Mouse (Mus musculus) MEL (cell line): ENCODE results near the gene Pptc7. TPM values are rescaled to one million over a fixed set of nuclear protein-coding genes. Genes with fewer than 3 reads are reported as not detected.

Experiments used
- DNase-seq: peaks from one replicate; pipeline ENCODE4 v3.0.0; 2011; ENCODE audit warnings: low read depth, low spot score
- H3K27ac ChIP-seq: 2 replicates; pipeline ENCODE4 v1.5.1; 2012; ENCODE audit warnings: low read depth, mild to moderate bottlenecking, control low read depth, low read length, moderate library complexity; ENCODE audit not compliant: control insufficient read depth
- H3K27me3 ChIP-seq, 2 experiments: fragments of 150-350 bp in 1 of 2; sonication (generic) in 1 of 2; 2 replicates each; pipeline ENCODE4 v1.6.1; 2012; ENCODE audit warnings: low read length in 2 of 2, mild to moderate bottlenecking in 2 of 2, improper control_type of control experiment in 1 of 2, moderate library complexity in 1 of 2; ENCODE audit not compliant: insufficient read depth in 2 of 2, control insufficient read depth in 1 of 2
- H3K36me3 ChIP-seq, 2 experiments: 2 replicates each; pipeline ENCODE4 v1.6.1; 2012 to 2014; ENCODE audit warnings: low read length in 2 of 2, improper control_type of control experiment in 1 of 2, inconsistent platforms in 1 of 2, mild to moderate bottlenecking in 1 of 2; ENCODE audit not compliant: insufficient read depth in 2 of 2, control insufficient read depth in 1 of 2
- H3K4me1 ChIP-seq, 2 experiments: fragments of 150-350 bp in 1 of 2; sonication (generic) in 1 of 2; 2 replicates each; pipeline ENCODE4 v1.6.1; 2012; ENCODE audit warnings: low read length in 2 of 2, improper control_type of control experiment in 1 of 2, mild to moderate bottlenecking in 1 of 2; ENCODE audit not compliant: insufficient read depth in 2 of 2, control insufficient read depth in 1 of 2
- H3K4me3 ChIP-seq, 2 experiments: fragments of 150-350 bp in 1 of 2; sonication (generic) in 1 of 2; 2 replicates each; pipeline ENCODE4 v1.5.1; 2012; ENCODE audit warnings: low read depth in 2 of 2, low read length in 2 of 2, mild to moderate bottlenecking in 2 of 2, moderate library complexity in 2 of 2, control low read depth in 1 of 2, improper control_type of control experiment in 1 of 2; ENCODE audit not compliant: control insufficient read depth in 1 of 2, insufficient read depth in 1 of 2
- H3K79me2 ChIP-seq: 2 replicates; pipeline ENCODE4 v1.6.1; 2012; ENCODE audit warnings: mild to moderate bottlenecking, low read length, moderate library complexity; ENCODE audit not compliant: control insufficient read depth, poor library complexity, insufficient read depth
- H3K9ac ChIP-seq: 2 replicates; pipeline ENCODE4 v1.6.1; 2012; ENCODE audit warnings: low read depth, mild to moderate bottlenecking, control low read depth, low read length, moderate library complexity; ENCODE audit not compliant: control insufficient read depth, poor library complexity, severe bottlenecking
- H3K9me3 ChIP-seq: fragments of 150-350 bp; sonication (generic); replicated peaks from 2 replicates; pipeline ENCODE4 v1.6.1; 2012; ENCODE audit warnings: mild to moderate bottlenecking, low read length, improper control_type of control experiment, moderate library complexity; ENCODE audit not compliant: insufficient read depth
- CHD1 ChIP-seq: IDR thresholded peaks from 2 replicates; pipeline ENCODE4 v1.6.1; 2012; ENCODE audit warnings: low read depth, mild to moderate bottlenecking, inconsistent platforms, low read length, improper control_type of control experiment
- CHD2 ChIP-seq: IDR thresholded peaks from 2 replicates; pipeline ENCODE4 v1.6.1; 2011; ENCODE audit warnings: low read length, improper control_type of control experiment
- CTCF ChIP-seq, 3 experiments: IDR thresholded peaks in 2 of 3; conservative IDR thresholded peaks in 1 of 3; 2 replicates each; pipeline ENCODE4 v1.5.1; 2011 to 2012; ENCODE audit warnings: low read length in 3 of 3, low read depth in 2 of 3, mild to moderate bottlenecking in 2 of 3, improper control_type of control experiment in 1 of 3, inconsistent platforms in 1 of 3, mixed read lengths in 1 of 3, moderate library complexity in 1 of 3; ENCODE audit not compliant: control insufficient read depth in 1 of 3, insufficient read depth in 1 of 3, poor library complexity in 1 of 3, severe bottlenecking in 1 of 3
- ETS1 ChIP-seq: IDR thresholded peaks from 2 replicates; pipeline ENCODE4 v1.6.1; 2012; ENCODE audit warnings: low read depth, mild to moderate bottlenecking, inconsistent platforms, low read length, improper control_type of control experiment, moderate library complexity
- GABPA ChIP-seq: IDR thresholded peaks from 2 replicates; pipeline ENCODE4 v1.6.1; 2012; ENCODE audit warnings: low read depth, mild to moderate bottlenecking, inconsistent platforms, low read length, improper control_type of control experiment, moderate library complexity
- GATA1 ChIP-seq: IDR thresholded peaks from 2 replicates; pipeline ENCODE4 v1.6.1; 2011; ENCODE audit warnings: low read depth, low read length, improper control_type of control experiment
- MAZ ChIP-seq: IDR thresholded peaks from 2 replicates; pipeline ENCODE4 v1.6.1; 2012; ENCODE audit warnings: low read depth, mild to moderate bottlenecking, inconsistent platforms, low read length, improper control_type of control experiment
- MYC ChIP-seq: IDR thresholded peaks from 2 replicates; pipeline ENCODE4 v1.6.1; 2011; ENCODE audit warnings: low read depth, mild to moderate bottlenecking, low read length, improper control_type of control experiment, moderate library complexity
- POLR2A ChIP-seq, 2 experiments: IDR thresholded peaks; 2 replicates each; pipeline ENCODE4 v1.6.1; 2011 to 2012; ENCODE audit warnings: low read length in 2 of 2, mild to moderate bottlenecking in 2 of 2, control low read depth in 1 of 2, improper control_type of control experiment in 1 of 2, low read depth in 1 of 2, moderate library complexity in 1 of 2; ENCODE audit not compliant: control insufficient read depth in 1 of 2, insufficient read depth in 1 of 2, poor library complexity in 1 of 2
- POLR2AphosphoS2 ChIP-seq: IDR thresholded peaks from 2 replicates; pipeline ENCODE4 v1.6.1; 2011; ENCODE audit warnings: low read length, improper control_type of control experiment
- TAL1 ChIP-seq: IDR thresholded peaks from 2 replicates; pipeline ENCODE4 v1.6.1; 2012; ENCODE audit warnings: mild to moderate bottlenecking, inconsistent platforms, low read length, moderate library complexity, mixed read lengths
- TBP ChIP-seq: IDR thresholded peaks from 2 replicates; pipeline ENCODE4 v1.8.0; 2011; ENCODE audit warnings: low read depth, low read length, improper control_type of control experiment
- TCF12 ChIP-seq: IDR thresholded peaks from 2 replicates; pipeline ENCODE4 v1.6.1; 2014; ENCODE audit warnings: low read depth, mild to moderate bottlenecking, inconsistent platforms, low read length, improper control_type of control experiment, moderate library complexity
- UBTF ChIP-seq: IDR thresholded peaks from 2 replicates; pipeline ENCODE4 v1.6.1; 2012; ENCODE audit warnings: low read depth, mild to moderate bottlenecking, inconsistent platforms, low read length, improper control_type of control experiment, moderate library complexity, borderline replicate concordance; ENCODE audit not compliant: insufficient read depth
- USF1 ChIP-seq: IDR thresholded peaks from 2 replicates; pipeline ENCODE4 v1.6.1; 2014; ENCODE audit warnings: low read depth, mild to moderate bottlenecking, inconsistent platforms, low read length, improper control_type of control experiment, moderate library complexity
- USF2 ChIP-seq, 2 experiments: IDR thresholded peaks; 2 replicates each; pipeline ENCODE4 v1.6.1; 2011 to 2012; ENCODE audit warnings: improper control_type of control experiment in 2 of 2, low read length in 2 of 2, borderline replicate concordance in 1 of 2, inconsistent platforms in 1 of 2, low read depth in 1 of 2, mild to moderate bottlenecking in 1 of 2; ENCODE audit not compliant: insufficient read depth in 1 of 2
- ZC3H11A ChIP-seq: IDR thresholded peaks from 2 replicates; pipeline ENCODE4 v1.6.1; 2012; ENCODE audit warnings: low read depth, mild to moderate bottlenecking, inconsistent platforms, low read length, improper control_type of control experiment
- ZMIZ1 ChIP-seq: IDR thresholded peaks from 2 replicates; pipeline ENCODE4 v1.6.1; 2012; ENCODE audit warnings: low read depth, mild to moderate bottlenecking, inconsistent platforms, low read length, improper control_type of control experiment, moderate library complexity
- polyA plus RNA-seq, 2 experiments: library from polyadenylated mRNA; stranded (reverse) in 1 of 2; unstranded in 1 of 2; fragments of >175 nt in 1 of 2; fragments of >200 nt in 1 of 2; gene quantifications; 2 replicates each; pipeline versions ENCODE4 v1.2.1 to v1.2.4; 2012; ENCODE audit warnings: low replicate concordance in 2 of 2, low read depth in 1 of 2; ENCODE audit not compliant: insufficient read length in 2 of 2, insufficient read depth in 1 of 2, missing spikeins in 1 of 2
- total RNA-seq: library from RNA; depleted of rRNA; stranded (reverse); fragments of 300-350 nt; gene quantifications from 2 replicates; pipeline ENCODE4 v1.2.3, GENCODE M21; 2012

Pptc7 gene
- total and polyA plus RNA-seq, 3 experiments: 17.3 to 22.3 TPM; not detected in 1

DNA sequence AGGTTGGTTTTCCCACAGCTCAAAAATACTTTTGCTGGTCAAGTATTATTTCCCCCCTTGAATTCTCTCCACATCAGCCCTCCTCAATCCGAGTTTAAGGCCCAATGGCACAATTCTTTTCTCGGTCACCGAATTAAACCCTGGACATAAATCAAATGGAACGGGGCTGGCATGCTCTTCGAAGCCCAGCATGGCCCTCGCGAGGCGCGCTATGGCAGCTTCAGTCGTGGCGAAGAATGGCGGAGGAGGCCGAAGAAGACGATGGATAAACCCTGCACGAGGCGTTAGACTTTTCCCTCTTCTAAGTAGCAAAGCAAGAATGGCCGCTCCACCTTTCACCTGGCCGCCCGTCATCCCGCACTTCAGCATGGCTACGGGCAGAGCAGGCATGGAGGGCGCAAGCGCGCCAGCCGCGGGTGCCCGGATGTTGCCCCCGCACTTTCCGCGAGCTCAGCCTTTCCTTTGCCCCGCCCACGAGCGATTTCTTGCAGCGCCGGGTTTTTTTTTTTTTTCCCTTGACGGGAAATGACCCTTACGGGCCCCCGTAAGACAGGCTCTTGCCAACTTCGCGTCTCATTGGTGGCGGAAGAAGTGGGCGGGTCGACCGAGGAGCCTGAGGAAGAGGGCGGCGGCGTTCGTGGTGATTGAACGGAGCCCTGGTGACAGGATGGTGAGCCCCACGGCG is 69.8 kb downstream of the Pptc7 start, which contains the start of the genes Rad9b and Vps29 (continued):
- TF ChIP-seq USF1 (peak; percentile 14), ZC3H11A (no peak), GABPA (no peak)
- TF ChIP-seq, all 39 proteins: peak for 19

DNA sequence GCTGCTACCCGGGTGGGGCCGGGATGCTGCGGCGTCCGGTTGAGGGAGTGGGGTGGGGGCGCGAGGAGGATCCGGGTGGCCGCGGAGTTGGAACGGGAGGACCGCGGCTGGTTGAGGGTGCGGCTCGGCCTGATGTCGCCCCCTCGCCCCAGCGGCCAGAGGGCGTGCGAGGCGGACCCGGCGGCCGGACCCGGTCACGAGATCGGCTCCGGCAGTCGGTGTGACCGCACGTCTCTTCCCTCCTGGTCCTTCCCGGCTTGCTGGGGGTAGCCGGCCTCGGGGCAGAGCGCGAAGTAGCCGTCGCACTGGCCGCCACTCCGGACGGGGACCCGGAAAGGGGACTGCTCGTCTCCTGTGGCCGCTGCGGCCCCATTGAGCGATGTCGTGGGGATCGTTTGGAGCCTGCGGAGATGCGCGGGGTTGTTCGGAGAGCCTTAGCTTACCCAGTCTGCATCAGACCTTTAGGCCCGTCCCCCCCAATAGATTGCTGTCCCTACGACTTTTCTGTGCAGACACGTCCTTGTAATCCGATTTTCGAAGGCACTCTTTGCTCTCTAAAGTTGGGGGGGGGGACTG is 70.4 kb downstream of the Pptc7 start:
- H3K4me1 ChIP-seq: peaks cover 0 to 10% of the 10 kb centered on the region in 2 experiments; a peak in 2 of 4 replicates
- peak; percentile 58 for DNase-seq
- peaks cover 15% of the 10 kb centered on the region for H3K79me2 ChIP-seq
- H3K4me3 ChIP-seq: peak overlapping the region; percentile 67 to 77
- no peaks in the 10 kb centered on the region for H3K9me3 ChIP-seq
- peak overlapping the region; percentile 3 for H3K27ac ChIP-seq
- TF ChIP-seq POLR2A (IDR thresholded peaks at IDR 0.05; ENCODE audit: control insufficient read depth in 1 of 2, insufficient read depth in 1 of 2, low read depth in 1 of 2, low read length in 2 of 2, poor library complexity in 1 of 2) (peak in 1 of 2 experiments; percentile 6; a peak in 1 of 4 replicates), GATA1 (no peak)
- peak overlapping the region; percentile 82 for H3K9ac ChIP-seq
- H3K27me3 ChIP-seq: no peaks in the 10 kb centered on the region
- peaks cover 0 to 11% of the 10 kb centered on the region in 2 experiments; a peak in 3 of 4 replicates for H3K36me3 ChIP-seq

DNA sequence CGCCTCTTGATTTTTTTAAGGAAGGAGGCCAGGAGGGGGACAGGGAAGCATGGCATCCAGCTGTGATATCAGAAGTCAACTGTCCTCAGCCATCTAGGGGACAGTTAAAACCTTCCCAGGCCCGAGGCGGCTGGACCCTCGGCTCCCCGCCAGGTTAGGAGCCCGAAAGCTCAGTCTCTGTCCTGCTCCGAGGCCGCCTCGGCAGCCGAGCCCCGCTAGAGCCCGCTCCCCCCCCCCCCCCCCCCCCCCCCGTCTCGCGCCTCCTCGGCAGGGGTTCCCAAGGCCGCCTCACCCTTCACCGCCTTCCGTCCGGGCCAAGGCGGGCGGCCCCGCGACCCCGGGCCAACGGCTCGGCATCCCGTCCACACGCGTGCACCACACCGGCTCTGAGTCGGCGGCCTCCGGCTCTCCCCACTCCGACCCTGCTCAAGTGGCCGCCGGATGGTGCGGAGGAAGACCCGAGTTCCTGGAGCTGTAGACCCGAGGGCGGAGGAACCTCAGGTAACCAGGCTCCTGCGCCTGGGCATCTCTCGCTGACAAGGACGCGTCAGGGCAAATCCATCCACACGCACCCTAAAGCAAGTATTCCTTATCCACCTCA is 87.5 kb downstream of the Pptc7 start, which contains the start of gene Gpn3:
Gpn3 (plus strand) TSS at position 286 of the 601 bp plus-strand sequence.
- Histone ChIP-seq H3K36me3 (peaks cover 9 to 11% of the 10 kb centered on the region in 2 experiments), H3K9ac (peak within 1 kb of the TSS; percentile 96), H3K9me3 (no peaks in the 10 kb centered on the region), H3K27me3 (no peaks in the 10 kb centered on the region), H3K79me2 (peaks cover 27% of the 10 kb centered on the region), H3K4me1 (peaks cover 0 to 3% of the 10 kb centered on the region in 2 experiments; a peak in 1 of 4 replicates), H3K4me3 (peak within 1 kb of the TSS; percentile 81 to 95), H3K27ac (peak within 1 kb of the TSS; percentile 91)
- TF ChIP-seq USF1 (no peak), GABPA (no peak), CTCF (IDR thresholded peaks at IDR 0.05 in 2 of 3, conservative IDR thresholded peaks at IDR 0.05 in 1 of 3; ENCODE audit: control insufficient read depth in 1 of 3, insufficient read depth in 1 of 3, low read depth in 2 of 3, low read length in 3 of 3, poor library complexity in 1 of 3, severe bottlenecking in 1 of 3) (no peak), TBP (no peak; the same call in 1 of the 2 replicates), USF2 (IDR thresholded peaks at IDR 0.05; ENCODE audit: borderline replicate concordance in 1 of 2, insufficient read depth in 1 of 2, low read depth in 1 of 2, low read length in 2 of 2) (no peak), CHD1 (peak; percentile 66; the same call in 1 of the 2 replicates), POLR2A (IDR thresholded peaks at IDR 0.05; ENCODE audit: control insufficient read depth in 1 of 2, insufficient read depth in 1 of 2, low read depth in 1 of 2, low read length in 2 of 2, poor library complexity in 1 of 2) (peak in 1 of 2 experiments; percentile 70; a peak in 2 of 4 replicates), TCF12 (no peak; the same call in 1 of the 2 replicates), MYC (no peak), ETS1 (no peak), POLR2AphosphoS2 (no peak), MAZ (no peak), UBTF (peak; percentile 82; the same call in 1 of the 2 replicates), ZMIZ1 (no peak), TAL1 (no peak), CHD2 (no peak)
- DNase-seq: no peak
